Mouse (Mus musculus) monocyte, adult 5-6 weeks (primary cell): ENCODE results near the gene Lhb. TPM values are rescaled to one million over a fixed set of nuclear protein-coding genes. Genes with fewer than 3 reads are reported as not detected.

Experiments
- ATAC-seq: fragments of 153-309, 156-312 bp; replicated peaks from 2 replicates; pipeline ENCODE4 v1.8.0; 2017; ENCODE audit warnings: mild to moderate bottlenecking; ENCODE audit not compliant: low TSS enrichment, insufficient number of reproducible peaks, severe bottlenecking, poor library complexity, low FRiP score
- total RNA-seq: library from RNA; stranded (forward); fragments of 200-1000, 200-491, 200-594 nt; gene quantifications from 3 replicates; pipeline ENCODE4 v1.2.3, GENCODE M21; 2017

The Lhb gene
- total RNA-seq, 1 experiment from 2014 or later = not detected

- no peak for ATAC-seq
Measured at GRCm38 (mm10) chr7:45465112-45465511, 44.5 kb downstream of the Lhb start.

DNA sequence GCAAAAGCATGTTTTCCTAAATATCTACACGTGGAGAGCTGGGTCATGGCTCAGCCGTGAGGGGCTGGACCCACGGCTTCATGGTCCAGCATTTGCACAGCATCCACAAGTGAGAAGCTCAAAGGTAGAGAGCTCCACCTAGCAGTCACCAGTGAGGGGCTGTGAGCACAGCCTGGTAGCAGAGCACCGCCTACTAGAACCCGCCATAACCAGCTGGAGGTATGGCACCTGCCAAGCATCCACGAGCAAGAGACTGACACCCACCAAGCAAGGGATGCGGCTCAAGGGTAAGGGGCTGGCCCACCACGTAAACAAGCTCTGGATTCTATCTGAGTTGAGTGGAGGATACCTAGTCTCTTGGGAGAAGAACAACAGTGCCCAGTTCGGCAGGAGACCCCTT is 44.9 kb downstream of the Lhb start:
- ATAC-seq = no peak

- peak; percentile 84 for ATAC-seq
Measured at GRCm38 (mm10) chr7:45466283-45467089, 45.9 kb downstream of the Lhb start, which contains the start of gene Bax. TSS of gene Bax (minus strand) at chr7:45466898.

- no peak for ATAC-seq
Measured at GRCm38 (mm10) chr7:45467090-45467670, 46.6 kb downstream of the Lhb start.

GRCm38 (mm10) chr7:45470869-45471268 is 50.2 kb downstream of the Lhb start:
- ATAC-seq = 0 out of 2 replicates have a peak, but pooled peaks have one; percentile 45

Other genes starting within 250 kb of the Lhb start
- gene Gfy, start 241.3 kb upstream of the Lhb start, total RNA-seq = not detected in 3 replicates
- not detected in 3 replicates for gene Pth2, start 239.8 kb upstream of the Lhb start, total RNA-seq
- 0.75 TPM in 1 of 3 replicates, not detected in the others for gene Ccdc155, start 215.9 kb upstream of the Lhb start, total RNA-seq
- 4.7 to 8.7 TPM (median 6.1 TPM) in 3 replicates for gene Dkkl1, start 208.7 kb upstream of the Lhb start, total RNA-seq
- gene Tead2, start 205.1 kb upstream of the Lhb start, total RNA-seq = 0.48 to 2.5 TPM (median 0.64 TPM) in 3 replicates
- gene Cd37, start 181.7 kb upstream of the Lhb start, total RNA-seq = 112 to 185 TPM (median 125 TPM) in 3 replicates
- gene Slc6a16, start 179.7 kb upstream of the Lhb start, total RNA-seq = 0.64 TPM in 1 of 3 replicates, not detected in the others
- gene Slc6a21, start 143.3 kb upstream of the Lhb start, total RNA-seq = not detected in 3 replicates
- 9.7 to 15.3 TPM (median 10.4 TPM) in 3 replicates for gene Trpm4, start 87.0 kb upstream of the Lhb start, total RNA-seq
- not detected in 3 replicates for gene Hrc, start 85.5 kb upstream of the Lhb start, total RNA-seq
- 0.19 TPM in 1 of 3 replicates, not detected in the others for gene Ppfia3, start 53.8 kb upstream of the Lhb start, total RNA-seq
- not detected in 3 replicates for gene Lin7b, start 50.2 kb upstream of the Lhb start, total RNA-seq
- 293 to 444 TPM (median 324 TPM) in 3 replicates for gene Snrnp70, start 25.1 kb upstream of the Lhb start, total RNA-seq
- not detected in 3 replicates for gene Kcna7, start 15.2 kb upstream of the Lhb start, total RNA-seq
- gene Ntf5, start 7.1 kb upstream of the Lhb start, total RNA-seq = not detected in 3 replicates
- gene Gys1, start 14.0 kb downstream of the Lhb start, total RNA-seq = 3.6 to 4.9 TPM (median 3.9 TPM) in 3 replicates
- 18.0 to 33.4 TPM (median 23.3 TPM) in 3 replicates for gene Ruvbl2, start 17.3 kb downstream of the Lhb start, total RNA-seq
- 1,006 to 1,190 TPM (median 1,165 TPM) in 3 replicates for gene Ftl1, start 39.1 kb downstream of the Lhb start, total RNA-seq
- gene Bax, start 46.1 kb downstream of the Lhb start, total RNA-seq = 36.4 to 55.8 TPM (median 38.5 TPM) in 3 replicates
- gene Tulp2, start 61.1 kb downstream of the Lhb start, total RNA-seq = 3.2 TPM in 1 of 3 replicates, not detected in the others
- gene Gm45808, start 66.0 kb downstream of the Lhb start, total RNA-seq = not detected in 3 replicates
- 7.0 to 8.3 TPM (median 7.5 TPM) in 3 replicates for gene Dhdh, start 68.0 kb downstream of the Lhb start, total RNA-seq
- 128 to 251 TPM (median 142 TPM) in 3 replicates for gene Nucb1, start 89.6 kb downstream of the Lhb start, total RNA-seq
- 204 to 390 TPM (median 221 TPM) in 3 replicates for gene Ppp1r15a, start 105.4 kb downstream of the Lhb start, total RNA-seq
- gene Plekha4, start 105.5 kb downstream of the Lhb start, total RNA-seq = 0.10 TPM in 1 of 3 replicates, not detected in the others
- not detected in 3 replicates for gene Hsd17b14, start 134.1 kb downstream of the Lhb start, total RNA-seq
- gene Bcat2, start 149.3 kb downstream of the Lhb start, total RNA-seq = 5.1 to 21.4 TPM (median 11.9 TPM) in 3 replicates
- gene Fgf21, start 194.7 kb downstream of the Lhb start, total RNA-seq = not detected in 3 replicates
- not detected in 3 replicates for gene Fut1, start 196.5 kb downstream of the Lhb start, total RNA-seq
- not detected in 3 replicates for gene Izumo1, start 201.0 kb downstream of the Lhb start, total RNA-seq
- 0.11 to 0.48 TPM in 2 of 3 replicates, not detected in the other for gene Rasip1, start 206.7 kb downstream of the Lhb start, total RNA-seq
- 0.19 TPM in 1 of 3 replicates, not detected in the others for gene Mamstr, start 219.2 kb downstream of the Lhb start, total RNA-seq
- 1.4 TPM in 1 of 3 replicates, not detected in the others for gene Fut2, start 245.6 kb downstream of the Lhb start, total RNA-seq